Mouse (Mus musculus) thymus, postnatal 10 days (tissue): Measurements from ENCODE around the gene Zfp853.
A peak's percentile ranks its signal among the peaks of the same experiment; 100 is the strongest.

Source experiments
- DNase-seq, 2 experiments: peaks; one replicate each; pipeline ENCODE4 v3.0.0; 2021; ENCODE audit warnings: low spot score in 2 of 2

The Zfp853 gene

DNA sequence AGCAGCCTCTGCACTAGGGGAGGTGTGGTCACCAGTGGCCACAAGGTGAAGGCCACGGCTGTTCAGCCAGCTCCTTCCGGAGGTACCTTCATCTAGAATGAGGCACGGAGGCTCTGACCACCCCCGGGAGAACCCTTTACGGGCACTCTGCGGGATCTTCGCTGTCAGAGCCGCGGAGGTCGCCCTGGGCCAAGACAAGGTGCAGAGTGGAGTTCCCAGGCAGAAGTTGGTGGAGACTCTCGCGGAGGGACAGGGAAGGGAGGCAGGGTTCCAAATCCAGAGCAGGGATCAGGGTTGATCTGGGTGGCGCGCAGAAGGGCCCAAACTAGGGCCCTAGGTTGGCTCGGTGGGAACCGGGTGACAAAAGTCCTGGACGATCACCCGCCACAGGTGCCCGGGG lies 544 bp downstream of the Zfp853 start:
- DNase-seq, result no peak

DNA sequence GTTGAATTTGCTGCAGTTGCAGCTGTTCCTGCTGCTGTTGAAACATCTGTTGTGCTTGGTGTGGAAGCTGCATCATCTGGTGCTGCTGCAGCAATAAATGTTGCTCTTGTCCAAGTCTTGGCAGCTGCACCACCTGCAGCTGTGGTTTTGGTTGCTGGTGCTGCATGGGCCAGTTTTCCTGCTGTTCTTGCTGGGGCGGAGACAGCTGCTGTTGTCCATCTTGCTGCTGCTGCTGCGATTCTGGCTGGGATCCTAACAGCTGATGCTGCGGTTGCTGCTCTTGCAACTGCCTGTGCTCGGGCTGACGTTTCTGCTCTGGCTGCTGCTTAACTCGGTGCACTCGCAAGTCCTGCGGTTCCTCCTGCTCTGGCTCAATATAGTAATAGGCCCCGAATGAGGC lies 4.1 kb downstream of the Zfp853 start:
- DNase-seq, result no peak

DNA sequence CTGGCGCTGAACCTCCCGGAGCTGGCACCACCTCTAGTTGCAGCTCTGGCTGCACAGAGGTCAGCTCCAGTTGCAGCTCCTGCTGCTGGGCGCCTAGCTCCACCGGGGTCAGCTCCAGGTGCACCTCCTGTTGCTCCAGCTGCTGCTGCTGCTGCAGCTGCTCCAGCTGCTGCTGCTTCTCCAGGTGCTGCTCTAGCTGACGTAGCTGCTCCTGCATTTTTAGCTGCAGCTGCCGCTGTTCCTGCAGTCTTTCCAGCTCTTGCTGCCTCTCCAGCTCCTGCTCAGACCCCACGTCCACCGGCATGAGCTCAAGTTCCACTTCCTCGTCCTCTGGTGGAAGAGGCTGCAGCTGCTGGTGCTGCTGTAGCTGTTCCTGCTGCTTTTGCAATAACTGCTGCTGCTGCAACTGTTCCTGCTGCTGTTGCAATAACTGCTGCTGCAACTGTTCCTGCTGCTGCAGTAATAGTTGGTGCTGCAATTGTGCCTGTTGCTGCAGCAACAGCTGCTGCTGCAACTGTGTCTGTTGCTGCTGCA lies 5.0 kb downstream of the Zfp853 start:
- DNase-seq, result no peak

DNA sequence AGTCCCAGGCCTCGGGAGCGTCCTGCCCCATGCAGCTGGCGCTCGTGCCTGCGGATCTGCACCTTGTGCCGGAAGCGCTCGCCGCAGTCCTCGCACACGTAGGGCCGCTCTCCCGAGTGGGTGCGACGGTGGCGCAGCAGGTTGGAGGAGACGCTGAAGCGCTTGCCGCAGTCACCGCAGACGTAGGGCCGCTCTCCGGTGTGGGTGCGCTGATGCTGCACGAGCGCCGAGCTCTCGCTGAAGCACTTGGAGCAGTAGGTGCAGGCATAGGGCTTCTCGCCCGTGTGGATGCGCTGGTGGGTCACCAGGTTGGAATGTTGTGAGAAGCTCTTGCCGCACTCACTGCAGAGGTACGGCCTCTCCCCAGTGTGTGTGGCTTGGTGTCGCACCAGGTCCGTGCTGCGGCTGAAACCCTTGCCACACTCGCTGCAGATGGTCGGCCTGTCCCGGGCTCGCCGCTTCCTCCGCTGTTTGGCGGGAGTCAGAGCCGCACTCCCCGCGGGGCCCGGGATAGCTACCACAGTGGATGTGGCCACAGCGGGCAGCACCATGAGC lies 5.6 kb downstream of the Zfp853 start:
- peak in 1 of 2 experiments; percentile 24 for DNase-seq

DNA sequence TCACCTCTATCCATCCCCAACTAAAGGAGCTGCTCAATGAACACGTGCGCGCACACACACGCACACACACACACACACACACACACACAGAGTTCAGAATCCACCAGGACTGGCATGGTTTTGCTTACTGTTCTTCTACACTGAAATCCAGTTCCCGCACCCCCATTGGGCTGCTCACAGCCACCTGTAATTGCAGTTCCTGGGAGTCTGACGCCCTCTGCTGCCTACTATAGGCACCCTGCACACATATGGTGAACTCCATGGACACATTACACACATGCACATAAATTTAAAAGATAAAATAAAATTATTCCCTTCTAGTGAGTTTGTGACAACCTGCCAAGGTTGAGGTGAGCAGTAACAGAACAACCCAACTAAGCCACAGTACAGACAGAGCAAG lies 8.7 kb downstream of the Zfp853 start:
- no peak for DNase-seq

DNA sequence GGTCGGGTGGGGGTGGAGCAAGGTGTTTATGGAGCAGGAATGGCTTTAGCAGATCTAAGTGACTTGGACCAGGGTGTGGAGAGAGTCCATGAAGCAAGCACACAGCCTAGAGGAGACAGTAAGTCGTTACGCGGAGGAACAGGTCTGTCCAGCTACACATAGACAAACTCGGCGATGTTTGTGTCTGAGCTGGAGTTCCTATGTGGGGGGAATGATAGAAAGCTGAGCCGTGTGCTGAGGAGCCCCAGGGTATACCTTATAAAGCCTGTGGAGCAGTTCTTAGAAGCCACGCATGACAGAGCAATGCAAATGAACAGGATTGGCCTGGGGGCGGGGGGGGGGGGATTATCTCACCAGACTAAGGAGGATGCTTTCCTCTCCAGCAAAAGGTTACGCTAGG lies 14.2 kb downstream of the Zfp853 start:
- DNase-seq, result no peak

DNA sequence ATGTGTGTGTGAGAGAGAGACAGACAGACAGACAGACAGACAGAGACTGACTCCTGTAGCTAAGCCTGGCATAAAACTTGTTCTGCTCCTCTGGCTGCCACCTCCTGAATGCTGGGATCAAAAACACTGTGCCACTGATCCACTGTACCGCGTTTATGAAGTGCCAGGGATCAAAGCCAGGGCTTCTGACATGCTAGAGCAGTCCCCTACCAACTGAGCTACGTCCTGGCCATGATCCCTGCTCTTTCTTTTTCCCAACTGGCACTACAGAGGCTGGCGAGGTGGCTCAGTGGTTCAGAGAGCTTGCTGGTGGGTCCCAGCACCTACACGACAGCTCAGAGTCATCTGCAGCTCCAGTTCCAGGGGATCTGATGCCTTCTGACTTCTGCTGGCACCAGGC lies 17.7 kb downstream of the Zfp853 start:
- no peak for DNase-seq

DNA sequence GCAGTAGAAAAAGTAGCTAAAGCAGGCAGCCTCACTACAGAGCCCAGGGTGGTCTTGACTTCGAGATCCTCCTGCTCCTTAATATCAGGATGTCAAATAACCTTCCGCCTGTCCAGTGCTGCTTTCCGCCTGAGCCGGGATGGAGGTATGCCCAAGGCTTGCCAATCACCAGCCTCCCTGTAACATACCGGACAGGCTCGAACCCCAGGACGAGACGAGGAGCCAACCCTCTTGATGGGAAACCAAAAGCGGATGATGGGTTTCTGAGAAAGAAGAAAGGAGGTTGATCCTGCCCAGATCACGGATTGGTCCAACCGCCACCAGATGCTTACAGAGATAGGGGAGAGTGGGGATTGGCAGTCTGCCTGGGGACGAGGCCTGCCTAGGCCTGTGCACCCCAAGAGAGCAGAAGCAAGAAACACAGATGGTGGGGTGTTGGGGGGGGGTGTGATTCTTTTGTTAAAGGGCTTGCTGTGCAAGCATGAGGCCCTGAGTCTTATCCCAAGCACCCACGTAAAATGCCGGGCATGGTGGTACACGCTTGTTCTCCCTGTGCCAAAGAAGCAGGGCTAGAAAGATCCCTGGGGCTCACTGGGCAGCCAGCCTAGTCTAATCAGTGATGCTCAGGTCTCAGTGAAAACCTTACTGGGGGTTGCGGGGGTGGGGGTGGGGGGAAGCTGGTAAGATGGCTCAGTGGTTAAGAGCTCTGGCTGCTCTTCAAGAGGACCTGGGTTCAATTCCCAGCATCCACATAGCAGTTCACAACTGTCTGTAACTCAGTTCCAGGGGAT lies 20.7 kb downstream of the Zfp853 start:
- no peak for DNase-seq

DNA sequence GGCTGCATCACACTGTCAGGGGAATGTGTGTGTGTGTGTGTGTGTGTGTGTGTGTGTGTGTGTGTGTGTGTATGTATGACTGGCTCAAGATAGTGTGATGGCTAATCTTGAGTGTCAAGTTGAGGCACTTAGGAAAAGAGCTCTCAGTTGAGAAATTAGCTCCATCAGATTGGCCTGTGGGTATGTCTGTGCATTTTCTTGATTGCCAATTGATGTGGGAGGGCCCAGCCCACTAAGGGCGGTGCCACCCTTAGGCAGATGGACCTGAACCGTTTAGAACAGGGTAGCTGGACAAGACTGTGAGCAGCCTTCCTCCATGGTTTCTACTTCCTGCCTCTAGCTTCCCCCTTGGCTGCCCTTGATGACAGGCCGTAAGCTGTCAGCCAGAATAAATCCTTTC lies 21.3 kb downstream of the Zfp853 start:
- DNase-seq, result no peak

DNA sequence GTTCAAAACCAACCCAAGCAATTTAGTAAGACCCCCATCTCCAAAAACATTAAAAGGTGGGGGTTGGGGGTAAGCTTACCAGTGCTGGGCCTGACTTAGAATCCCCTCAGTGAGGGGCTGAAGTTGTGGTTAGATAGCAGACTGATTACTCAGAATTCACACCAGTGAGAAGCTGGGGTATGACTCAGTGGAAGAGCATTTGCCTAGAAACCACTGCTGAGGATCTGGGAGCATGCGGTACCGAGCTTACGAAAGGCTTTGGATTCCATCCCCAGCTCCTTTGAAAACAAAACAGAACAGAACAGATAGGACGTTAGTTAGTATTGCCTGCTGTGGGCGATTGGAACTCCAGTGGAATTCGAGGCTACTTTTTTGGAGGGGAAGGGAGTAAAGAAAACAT lies 21.8 kb downstream of the Zfp853 start:
- DNase-seq, result no peak

DNA sequence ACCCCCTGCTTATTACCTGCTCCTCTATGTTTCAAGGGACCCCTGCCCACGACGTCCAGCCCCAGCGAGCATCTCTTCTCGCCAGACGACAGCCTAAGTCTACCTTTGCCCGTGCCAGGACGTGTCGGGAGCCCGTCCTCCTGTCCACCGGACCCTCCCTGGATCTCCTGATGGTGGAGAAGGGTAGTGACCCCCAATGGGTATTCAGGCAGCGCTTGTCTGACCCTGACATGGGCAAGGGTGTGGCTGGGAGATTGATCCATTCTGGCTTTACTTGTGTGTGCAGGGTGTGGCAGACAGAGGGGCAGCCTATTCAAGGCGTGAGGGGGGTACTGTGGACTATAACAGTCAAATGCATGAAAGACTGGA lies 23.3 kb downstream of the Zfp853 start:
- no peak for DNase-seq

DNA sequence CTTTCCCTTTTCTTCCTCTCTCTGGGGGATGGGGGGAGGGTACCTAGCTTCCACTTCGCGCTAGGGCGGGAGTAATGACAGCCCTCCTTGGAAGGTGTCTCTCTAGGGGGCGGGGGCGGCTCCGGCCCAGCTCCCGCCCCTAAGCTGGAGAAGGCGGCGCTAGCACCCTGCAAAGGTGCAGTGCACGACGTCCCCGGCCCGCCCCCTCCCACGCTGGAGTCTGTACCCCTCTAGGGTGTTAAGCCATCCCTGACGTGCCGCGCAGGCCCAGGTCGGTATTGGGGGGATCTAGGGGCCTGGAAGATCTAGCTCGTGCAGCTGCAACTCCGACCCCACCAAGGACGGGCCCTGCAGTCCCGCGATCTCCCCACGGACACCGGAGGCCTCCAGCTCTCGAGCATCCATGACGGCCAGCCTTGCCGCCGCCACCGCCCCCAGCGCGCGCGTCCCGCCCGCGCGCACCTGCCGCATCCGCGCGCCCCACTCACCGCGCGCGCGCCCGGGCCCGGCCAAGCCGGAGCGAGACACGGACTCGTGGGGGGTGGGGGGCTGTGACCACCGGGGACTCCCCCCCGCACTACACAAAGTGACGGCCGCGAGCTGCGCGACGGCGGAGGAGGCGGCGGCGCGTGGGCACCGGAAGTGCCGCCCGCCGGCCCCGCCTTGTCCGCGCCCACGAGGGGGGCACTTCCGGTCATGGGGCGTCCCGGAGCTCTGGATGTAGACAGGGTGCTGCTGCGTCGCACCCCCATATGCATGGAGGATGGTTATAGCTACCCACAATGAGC lies 23.9 kb downstream of the Zfp853 start, which contains the start of gene Zfp316:
Gene Zfp316 (minus strand): TSS at position 660 of the 788 bp plus-strand sequence.
- peak in 1 of 2 experiments; percentile 33 for DNase-seq

DNA sequence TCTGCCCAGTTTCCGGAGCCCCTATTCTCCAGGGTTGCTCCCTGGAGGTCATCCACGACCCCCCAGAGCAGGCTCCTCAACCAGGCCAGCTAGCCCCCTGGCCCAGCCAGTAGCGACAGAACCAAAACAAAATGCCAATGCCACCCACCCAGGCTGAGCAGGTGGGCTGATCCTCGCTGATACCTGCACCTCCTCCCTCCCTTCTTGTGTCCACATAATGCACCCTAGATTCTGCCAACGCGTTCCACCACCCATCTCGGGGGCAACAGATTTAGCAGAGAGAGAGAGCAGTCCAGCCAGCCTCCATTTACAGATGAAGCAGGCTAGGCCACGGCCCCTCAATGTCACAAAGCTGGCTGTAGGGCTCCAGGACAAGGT lies 24.4 kb downstream of the Zfp853 start:
- no peak for DNase-seq

DNA sequence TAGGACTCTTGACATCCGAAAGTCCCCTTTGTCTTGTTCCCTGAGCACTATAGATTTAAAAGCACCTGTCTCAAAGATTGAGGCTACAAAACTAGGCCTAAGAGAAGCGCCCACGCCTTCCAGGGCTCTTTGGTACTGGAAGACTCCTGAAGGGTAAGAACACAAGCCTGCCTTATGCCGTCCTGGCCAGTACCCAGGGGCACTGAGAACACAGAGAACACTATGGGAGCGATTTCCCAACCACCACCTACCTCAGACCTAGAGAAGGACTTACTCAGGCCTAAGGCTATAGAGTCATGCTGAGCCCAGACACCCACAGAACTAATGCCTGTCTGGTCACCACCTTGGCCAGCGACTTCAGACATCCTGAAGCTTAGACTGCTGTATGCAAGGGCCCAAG lies 26.6 kb downstream of the Zfp853 start:
- DNase-seq, result no peak

DNA sequence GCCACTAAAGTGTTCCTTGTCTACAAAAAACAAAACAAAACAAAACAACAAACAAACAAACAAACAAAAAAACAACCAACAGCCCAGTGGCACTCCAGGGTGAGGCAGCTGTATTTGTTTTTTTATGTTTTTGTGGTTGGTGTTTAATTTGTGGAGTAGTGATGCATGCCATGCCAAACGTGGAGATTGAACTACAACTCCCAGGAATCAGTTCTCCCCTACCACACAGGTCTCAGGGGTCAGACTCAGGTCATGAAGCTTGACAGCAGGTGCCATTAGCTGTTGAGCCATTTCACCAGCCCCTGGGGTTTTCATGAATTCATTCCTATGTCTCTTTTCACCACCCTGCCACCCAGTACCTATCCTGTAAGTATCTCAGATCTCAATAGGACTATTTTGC lies 28.0 kb downstream of the Zfp853 start:
- DNase-seq, result no peak

DNA sequence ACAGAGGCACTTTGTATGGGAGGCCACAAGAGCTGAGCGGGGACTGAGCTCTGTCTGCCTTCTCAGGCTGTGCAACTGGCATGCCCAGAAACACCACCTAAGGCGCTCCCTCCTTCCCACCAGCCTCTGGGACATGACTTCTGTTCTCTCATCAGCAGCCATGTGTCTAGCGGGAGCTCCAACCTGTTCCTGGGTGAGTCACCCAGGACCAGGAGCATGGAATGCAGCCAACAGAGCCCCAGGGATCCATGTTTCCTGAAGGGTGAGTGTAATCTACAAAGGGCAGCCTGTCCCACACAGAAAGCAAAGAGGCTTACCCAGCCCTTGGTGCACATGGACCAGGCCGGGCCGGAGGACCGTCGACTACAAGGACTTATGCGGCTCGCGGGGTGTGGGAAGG lies 28.7 kb downstream of the Zfp853 start:
- DNase-seq, result no peak

DNA sequence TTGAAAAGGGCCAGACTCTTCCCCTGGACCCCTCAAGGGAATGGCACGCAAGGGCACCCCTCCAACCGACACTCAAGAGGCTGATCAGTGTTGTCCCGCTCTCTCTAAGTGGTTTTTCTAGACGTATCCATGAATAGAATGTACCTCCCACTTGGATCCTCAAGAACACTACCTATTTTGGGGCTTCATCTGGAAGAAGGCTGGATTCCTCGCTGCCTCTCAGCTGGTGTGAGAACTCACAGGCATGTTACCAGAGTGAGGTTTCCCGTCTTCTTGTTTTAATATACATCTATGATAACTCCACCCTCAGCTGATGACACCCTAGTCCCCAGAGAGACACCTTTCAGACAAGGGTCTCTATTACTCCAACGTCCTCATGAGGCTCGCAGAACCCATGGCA lies 31.8 kb downstream of the Zfp853 start:
- no peak for DNase-seq

DNA sequence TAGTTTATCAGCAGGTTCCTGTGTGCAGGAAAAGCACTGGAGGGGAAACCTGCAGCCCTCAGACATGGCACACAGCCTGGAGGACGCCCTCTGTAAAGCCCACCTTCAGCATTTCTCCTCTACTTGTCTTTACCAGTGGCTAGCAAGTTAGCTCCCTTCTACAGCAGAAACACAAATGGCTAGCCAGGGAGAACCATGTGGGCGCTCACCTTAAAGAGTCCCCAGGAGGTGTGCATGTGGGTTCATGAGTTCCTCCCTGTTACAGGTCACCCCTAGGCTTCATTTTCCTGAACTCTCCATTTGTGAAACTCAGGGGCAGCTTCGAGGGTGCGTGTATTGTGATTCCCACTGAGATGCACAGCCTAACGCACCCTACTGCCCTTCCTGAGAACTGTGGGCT lies 37.6 kb downstream of the Zfp853 start:
- DNase-seq, result no peak

DNA sequence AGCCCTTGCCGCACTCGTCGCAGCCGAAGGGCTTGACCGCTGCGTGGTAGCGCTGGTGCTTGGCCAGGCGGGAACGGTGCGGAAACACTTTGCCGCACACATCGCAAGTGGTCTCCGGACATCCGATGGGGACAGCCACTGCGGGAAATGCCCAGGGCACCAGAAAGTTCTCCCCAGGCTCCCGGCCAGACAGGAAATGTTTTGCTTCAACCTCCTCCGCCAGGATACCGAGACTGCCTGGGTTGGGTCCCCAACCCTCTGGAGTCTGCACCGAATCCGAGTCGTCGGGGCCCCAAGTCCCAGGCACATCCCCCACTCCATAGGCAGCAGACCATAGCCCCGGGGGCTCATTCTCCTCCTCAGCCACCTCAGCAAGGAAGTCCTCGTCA lies 38.3 kb downstream of the Zfp853 start:
- DNase-seq, result no peak

DNA sequence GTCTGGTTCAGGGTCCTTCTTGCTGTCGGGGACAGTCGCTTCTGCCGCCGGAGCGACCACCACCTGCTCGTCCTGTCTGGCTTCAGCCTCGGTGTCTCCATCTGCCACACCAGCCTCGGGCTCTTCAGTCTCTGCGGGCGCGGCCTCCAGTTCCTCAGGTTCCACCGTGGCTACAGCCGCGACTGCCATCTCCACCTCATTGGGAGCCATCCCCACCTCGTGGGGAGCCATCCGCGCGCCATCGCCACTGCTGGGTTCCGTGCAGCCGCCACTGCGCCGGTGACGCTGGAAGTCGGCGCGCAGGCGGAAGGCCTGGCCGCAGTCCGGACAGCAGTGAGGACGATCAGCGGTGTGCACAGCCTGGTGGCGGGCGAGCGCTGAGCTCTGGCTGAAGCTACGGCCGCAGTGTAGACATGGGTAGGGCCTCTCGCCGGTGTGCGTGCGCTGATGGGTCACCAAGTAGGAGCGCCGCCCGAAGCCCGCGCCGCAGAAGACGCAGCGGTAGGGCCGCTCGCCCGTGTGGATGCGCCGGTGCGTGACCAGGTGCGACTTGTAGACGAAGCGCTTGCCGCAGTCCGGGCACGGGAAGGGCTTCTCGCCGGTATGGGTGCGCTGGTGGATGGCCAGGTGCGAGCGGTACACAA lies 38.8 kb downstream of the Zfp853 start:
- no peak for DNase-seq

DNA sequence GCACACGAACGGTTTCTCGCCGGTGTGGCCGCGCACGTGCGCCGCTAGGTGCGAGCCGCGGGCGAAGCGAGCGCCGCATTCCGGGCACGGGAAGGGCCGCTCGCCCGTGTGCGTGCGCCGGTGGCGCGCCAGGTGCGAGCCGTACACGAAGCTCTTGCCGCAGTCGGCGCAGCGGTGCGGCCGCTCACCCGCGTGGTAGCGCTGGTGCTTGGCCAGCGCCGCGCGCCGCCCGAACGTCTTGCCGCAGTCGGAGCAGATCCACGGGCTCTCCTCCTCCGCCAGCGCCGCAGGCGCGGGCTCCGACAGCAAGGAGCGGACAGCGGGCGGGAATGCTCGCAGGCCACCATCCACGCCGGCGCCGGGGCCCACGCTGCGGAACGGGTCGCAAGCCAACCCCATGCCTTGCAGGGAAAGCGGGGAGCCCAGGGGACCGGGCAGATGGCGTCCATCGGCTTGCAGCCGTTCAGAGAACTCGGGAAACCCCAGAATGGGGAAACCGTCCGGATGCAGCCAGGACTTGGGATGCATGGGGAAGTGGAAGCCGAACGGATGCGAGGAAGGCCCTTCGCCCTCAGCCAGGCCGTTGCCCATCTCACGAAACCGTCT lies 39.4 kb downstream of the Zfp853 start:
- DNase-seq, result no peak
